Mouse (Mus musculus) liver, postnatal 0 days (tissue): Measurements from ENCODE around the gene Sidt1. TPM values are rescaled to one million over a fixed set of nuclear protein-coding genes. Genes with fewer than 3 reads are reported as not detected.

Experiments used
- ATAC-seq: fragments of 200-750 bp; cut with Nextera tagmentation; 2 replicates; pipeline ENCODE4 v1.8.0; 2017; ENCODE audit warnings: mild to moderate bottlenecking, moderate library complexity
- DNase-seq: peaks from one replicate; pipeline ENCODE4 v3.0.0-alpha.2; 2016
- H3K27ac ChIP-seq: fragments of 300-500 bp; sonication (generic); 2 replicates; pipeline ENCODE4 v1.5.1; 2014; ENCODE audit warnings: antibody characterized with exemption, moderate library complexity, mild to moderate bottlenecking, low read depth
- H3K27me3 ChIP-seq: fragments of 300-500 bp; sonication (generic); 2 replicates; pipeline ENCODE4 v1.6.1; 2014; ENCODE audit warnings: low read length, control low read depth, mixed read lengths; ENCODE audit not compliant: insufficient read depth
- H3K36me3 ChIP-seq: fragments of 300-500 bp; sonication (generic); replicated peaks from 2 replicates; pipeline ENCODE4 v1.6.1; 2014; ENCODE audit warnings: mild to moderate bottlenecking, control low read depth, low read length, moderate library complexity, mixed read lengths; ENCODE audit not compliant: insufficient read depth
- H3K4me1 ChIP-seq: fragments of 300-500 bp; sonication (generic); 2 replicates; pipeline ENCODE4 v1.6.1; 2014; ENCODE audit warnings: antibody characterized with exemption, mild to moderate bottlenecking, control low read depth; ENCODE audit not compliant: insufficient read depth
- H3K4me2 ChIP-seq: fragments of 300-500 bp; sonication (generic); 2 replicates; pipeline ENCODE4 v1.6.1; 2014; ENCODE audit warnings: low read depth, mild to moderate bottlenecking, low read length, moderate library complexity, mixed read lengths
- H3K4me3 ChIP-seq: fragments of 300-500 bp; sonication (generic); 2 replicates; pipeline ENCODE4 v1.5.1; 2014; ENCODE audit warnings: low read depth, low read length
- H3K9ac ChIP-seq: fragments of 300-500 bp; sonication (generic); replicated peaks from 2 replicates; pipeline ENCODE4 v1.6.1; 2014; ENCODE audit warnings: mild to moderate bottlenecking, moderate library complexity
- H3K9me3 ChIP-seq: fragments of 300-500 bp; sonication (generic); 2 replicates; pipeline ENCODE4 v1.6.1; 2016; ENCODE audit warnings: mild to moderate bottlenecking, control low read depth, low read length, mixed read lengths
- CTCF ChIP-seq: sonication (generic); IDR thresholded peaks from 2 replicates; pipeline ENCODE4 v1.5.1; 2016; ENCODE audit warnings: antibody characterized with exemption, low read depth
- EP300 ChIP-seq: IDR thresholded peaks from 2 replicates; pipeline ENCODE4 v1.6.1; 2016; ENCODE audit warnings: antibody characterized with exemption, low read depth, mild to moderate bottlenecking
- WGBS: fragments of 180-500 bp; shearing (Covaris S2); extraction: QIAGEN DNeasy Blood & Tissue Kit; methylation state at CpG from one replicate; pipeline ENCODE4 v1.1.7; 2014; ENCODE audit not compliant: insufficient replicate concordance; 5-methylcytosine and 5-hydroxymethylcytosine counted together
- polyA plus RNA-seq: library from polyadenylated mRNA; unstranded; fragments of >200 nt; fragmentation: Nextera tagmentation; extraction: Ambion mirVana; gene quantifications from 2 replicates; pipeline ENCODE4 v1.2.1, GENCODE M21; 2015

The Sidt1 gene
- polyA plus RNA-seq, 1 experiment from 2014 or later: 0.02 TPM

- Histone ChIP-seq H3K27me3 (no peaks in the 10 kb centered on the region), H3K4me1 (no peaks in the 10 kb centered on the region), H3K4me3 (no peak overlapping the region), H3K9me3 (no peaks in the 10 kb centered on the region), H3K9ac (no peak overlapping the region), H3K36me3 (no peaks in the 10 kb centered on the region), H3K27ac (no peak overlapping the region), H3K4me2 (no peak overlapping the region)
- ATAC-seq: no peak
- TF ChIP-seq CTCF (no peak), EP300 (no peak)
- 89% methylated on average over 2 of the region's 2 CpGs for WGBS
- no peak for DNase-seq
Measured at GRCm38 (mm10) chr16:44280806-44281205, 52.2 kb downstream of the Sidt1 start.

GRCm38 (mm10) chr16:44277212-44277611 lies 55.8 kb downstream of the Sidt1 start:
- Histone ChIP-seq H3K27me3 (no peaks in the 10 kb centered on the region), H3K4me3 (no peak overlapping the region), H3K4me2 (no peak overlapping the region), H3K36me3 (no peaks in the 10 kb centered on the region), H3K27ac (no peak overlapping the region), H3K4me1 (no peaks in the 10 kb centered on the region), H3K9ac (no peak overlapping the region), H3K9me3 (no peaks in the 10 kb centered on the region)
- ATAC-seq (no peak), DNase-seq (no peak)
- TF ChIP-seq CTCF (no peak), EP300 (no peak)
- 85% methylated on average over 10 of the region's 10 CpGs for WGBS

DNA sequence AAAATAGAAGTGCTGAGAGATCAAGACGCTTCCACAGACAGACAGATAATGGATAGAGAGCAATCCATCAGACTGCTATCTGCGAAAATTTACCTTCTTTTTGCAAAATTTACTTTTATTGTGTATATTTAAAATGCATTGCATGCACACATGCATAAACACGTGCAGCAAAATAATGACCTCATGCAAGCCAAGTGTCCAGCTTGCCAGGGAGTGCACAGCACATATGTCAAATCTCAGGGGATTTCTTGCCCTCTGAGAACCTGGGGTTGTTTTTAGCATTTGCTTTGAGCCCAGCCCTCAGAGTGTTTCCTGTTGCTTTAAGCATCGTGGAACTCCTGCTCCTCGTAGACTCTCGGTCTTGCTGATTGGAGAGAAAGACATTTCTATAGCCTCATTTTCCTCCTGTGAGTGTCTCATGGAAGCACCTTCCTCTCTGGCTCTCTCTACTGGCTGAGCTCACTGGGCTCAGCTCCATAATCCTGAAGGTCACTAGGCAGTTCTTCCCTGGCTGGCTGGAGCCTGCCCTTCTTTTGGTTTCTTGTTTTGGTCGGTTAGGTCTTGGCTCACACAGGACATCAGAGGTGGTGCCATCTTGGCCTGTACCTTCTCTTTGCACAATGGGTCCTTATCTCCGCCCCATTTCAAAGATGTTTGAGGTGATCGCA lies 61.5 kb downstream of the Sidt1 start:
- no peak for ATAC-seq
- 58% methylated on average over 9 of the region's 9 CpGs for WGBS
- no peaks in the 10 kb centered on the region for H3K9me3 ChIP-seq
- H3K4me3 ChIP-seq: no peak overlapping the region
- no peak for DNase-seq
- no peaks in the 10 kb centered on the region for H3K36me3 ChIP-seq
- no peak overlapping the region for H3K4me2 ChIP-seq
- peaks cover 3% of the 10 kb centered on the region; the same call in 1 of the 2 replicates for H3K4me1 ChIP-seq
- no peak overlapping the region for H3K9ac ChIP-seq
- H3K27ac ChIP-seq: no peak overlapping the region
- TF ChIP-seq CTCF (no peak), EP300 (no peak)
- H3K27me3 ChIP-seq: no peaks in the 10 kb centered on the region

- H3K36me3 ChIP-seq: no peaks in the 10 kb centered on the region
- no peak overlapping the region for H3K4me2 ChIP-seq
- DNase-seq (no peak), ATAC-seq (no peak)
- no peaks in the 10 kb centered on the region for H3K9me3 ChIP-seq
- H3K9ac ChIP-seq: no peak overlapping the region
- peaks cover 3% of the 10 kb centered on the region; the same call in 1 of the 2 replicates for H3K4me1 ChIP-seq
- 63% methylated on average over 5 of the region's 5 CpGs for WGBS
- H3K4me3 ChIP-seq: no peak overlapping the region
- no peaks in the 10 kb centered on the region for H3K27me3 ChIP-seq
- TF ChIP-seq EP300: no peak
- no peak for TF ChIP-seq CTCF
- no peak overlapping the region for H3K27ac ChIP-seq
Measured at GRCm38 (mm10) chr16:44270606-44271005, 62.4 kb downstream of the Sidt1 start.

DNA sequence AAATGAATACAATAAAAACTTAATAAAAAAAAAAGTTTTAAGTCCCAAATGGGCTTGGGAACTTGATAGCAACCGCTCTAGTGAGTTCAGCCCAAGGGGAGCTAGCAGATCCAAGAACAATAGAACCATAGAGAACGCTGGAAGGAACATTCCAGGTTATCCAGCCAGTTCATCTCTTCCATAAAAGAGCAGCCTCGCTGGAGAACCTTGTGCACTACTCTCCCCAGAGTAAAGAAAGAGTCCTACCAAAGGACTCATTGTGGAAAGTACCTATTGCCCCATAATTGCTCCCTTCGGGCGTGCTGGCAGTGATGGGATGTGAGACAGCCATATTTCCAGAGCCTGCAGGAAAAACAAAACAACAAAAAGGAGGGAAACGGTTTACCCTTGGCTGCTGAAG lies 63.4 kb downstream of the Sidt1 start:
- no peaks in the 10 kb centered on the region for H3K36me3 ChIP-seq
- ATAC-seq (no peak), DNase-seq (no peak)
- no peaks in the 10 kb centered on the region for H3K9me3 ChIP-seq
- no peak overlapping the region for H3K4me2 ChIP-seq
- no peaks in the 10 kb centered on the region for H3K27me3 ChIP-seq
- WGBS: 75% methylated on average over 6 of the region's 6 CpGs
- TF ChIP-seq CTCF: no peak
- no peak overlapping the region for H3K9ac ChIP-seq
- no peak overlapping the region for H3K4me3 ChIP-seq
- H3K4me1 ChIP-seq: peaks cover 3% of the 10 kb centered on the region; the same call in 1 of the 2 replicates
- H3K27ac ChIP-seq: no peak overlapping the region

GRCm38 (mm10) chr16:44268541-44269215 lies 64.3 kb downstream of the Sidt1 start:
- ATAC-seq (no peak), DNase-seq (no peak)
- H3K9me3 ChIP-seq: no peaks in the 10 kb centered on the region
- H3K9ac ChIP-seq: no peak overlapping the region
- H3K4me1 ChIP-seq: peaks cover 3% of the 10 kb centered on the region; the same call in 1 of the 2 replicates
- no peaks in the 10 kb centered on the region for H3K36me3 ChIP-seq
- H3K27ac ChIP-seq: no peak overlapping the region
- no peak for TF ChIP-seq CTCF
- no peak for TF ChIP-seq EP300
- H3K27me3 ChIP-seq: no peaks in the 10 kb centered on the region
- 73% methylated on average over 7 of the region's 7 CpGs for WGBS
- no peak overlapping the region for H3K4me3 ChIP-seq
- H3K4me2 ChIP-seq: no peak overlapping the region
